Mouse (Mus musculus) liver, postnatal 0 days (tissue): ENCODE data around the gene Tll2.

Experiments
- CTCF ChIP-seq: sonication (generic); IDR thresholded peaks from 2 replicates; pipeline ENCODE4 v1.5.1; 2016; ENCODE audit warnings: antibody characterized with exemption, low read depth
- EP300 ChIP-seq: IDR thresholded peaks from 2 replicates; pipeline ENCODE4 v1.6.1; 2016; ENCODE audit warnings: antibody characterized with exemption, low read depth, mild to moderate bottlenecking

DNA sequence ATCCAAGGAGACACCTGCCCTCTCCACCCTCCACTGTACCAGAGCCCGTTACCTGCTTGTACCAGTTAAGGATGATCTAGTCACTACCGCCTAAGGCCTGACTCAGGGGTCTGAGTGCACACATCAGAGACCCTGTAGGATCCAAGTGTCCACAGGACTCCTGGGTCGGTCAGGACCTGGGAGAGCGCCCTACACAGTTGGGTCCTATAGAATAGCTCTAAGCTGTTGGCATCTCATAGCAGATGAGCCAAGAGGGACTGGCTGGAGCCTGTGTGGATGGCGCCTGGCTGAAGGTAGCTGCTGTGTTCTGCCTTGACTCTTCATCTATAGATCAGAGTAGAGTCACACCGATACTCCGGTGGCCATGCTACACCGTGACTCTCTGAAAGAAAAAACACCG, 14.9 kb downstream of the Tll2 start:
- no peak for TF ChIP-seq CTCF
- no peak for TF ChIP-seq EP300
